Mouse (Mus musculus) embryonic facial prominence, embryonic 11.5 days (tissue): ENCODE results near the gene Smurf2. TPM values are rescaled to one million over a fixed set of nuclear protein-coding genes. Genes with fewer than 3 reads are reported as not detected.

Source experiments
- ATAC-seq: fragments of 200-750 bp; cut with Nextera tagmentation; replicated peaks from 2 replicates; pipeline ENCODE4 v1.8.0; 2017; ENCODE audit warnings: low read depth; ENCODE audit not compliant: insufficient number of reproducible peaks, low FRiP score, low TSS enrichment
- DNase-seq: peaks from one replicate; pipeline ENCODE4 v3.0.0-alpha.2; 2015; ENCODE audit warnings: low spot score
- H3K27ac ChIP-seq: fragments of 300-500 bp; sonication (generic); replicated peaks from 2 replicates; pipeline ENCODE4 v1.5.1; 2014; ENCODE audit warnings: mild to moderate bottlenecking, low read depth, low read length, control low read depth
- H3K27me3 ChIP-seq: fragments of 300-500 bp; sonication (generic); 2 replicates; pipeline ENCODE4 v1.6.1; 2014; ENCODE audit warnings: mild to moderate bottlenecking, low read length, moderate library complexity, mixed read lengths; ENCODE audit not compliant: control insufficient read depth, insufficient read depth
- H3K36me3 ChIP-seq: fragments of 300-500 bp; sonication (generic); replicated peaks from 2 replicates; pipeline ENCODE4 v1.6.1; 2014; ENCODE audit warnings: low read depth, mild to moderate bottlenecking, low read length, moderate library complexity, mixed read lengths; ENCODE audit not compliant: control insufficient read depth, insufficient read depth
- H3K4me1 ChIP-seq: fragments of 300-500 bp; sonication (generic); 2 replicates; pipeline ENCODE4 v1.6.1; 2014; ENCODE audit warnings: low read length, mixed read lengths; ENCODE audit not compliant: control insufficient read depth, insufficient read depth
- H3K4me2 ChIP-seq: fragments of 300-500 bp; sonication (generic); 2 replicates; pipeline ENCODE4 v1.6.1; 2014; ENCODE audit warnings: low read depth, mild to moderate bottlenecking, control low read depth, low read length, moderate library complexity
- H3K4me3 ChIP-seq: fragments of 300-500 bp; sonication (generic); 2 replicates; pipeline ENCODE4 v1.5.1; 2014; ENCODE audit warnings: low read depth, low read length, control low read depth
- H3K9ac ChIP-seq: fragments of 300-500 bp; sonication (generic); replicated peaks from 2 replicates; pipeline ENCODE4 v1.6.1; 2014; ENCODE audit warnings: mild to moderate bottlenecking, control low read depth, low read length
- H3K9me3 ChIP-seq: fragments of 300-500 bp; sonication (generic); replicated peaks from 2 replicates; pipeline ENCODE4 v1.6.1; 2016; ENCODE audit warnings: mild to moderate bottlenecking, low read length, inconsistent platforms, mixed read lengths; ENCODE audit not compliant: control insufficient read depth
- WGBS: fragments of 180-500 bp; shearing (Covaris S2); extraction: QIAGEN DNeasy Blood & Tissue Kit; methylation state at CpG from one replicate; pipeline ENCODE4 v1.1.7; 2014; 5-methylcytosine and 5-hydroxymethylcytosine counted together
- polyA plus RNA-seq: library from polyadenylated mRNA; unstranded; fragments of >200 nt; fragmentation: Nextera tagmentation; extraction: Ambion mirVana; gene quantifications from 2 replicates; pipeline ENCODE4 v1.2.1, GENCODE M21; 2014

The Smurf2 gene
- polyA plus RNA-seq, 1 experiment from 2014 or later = 19.8 TPM

- H3K4me1 ChIP-seq = no peaks in the 10 kb centered on the region
- H3K27me3 ChIP-seq = no peaks in the 10 kb centered on the region
- H3K36me3 ChIP-seq = peaks cover 2% of the 10 kb centered on the region; the same call in 1 of the 2 replicates
- ATAC-seq (no peak), DNase-seq (no peak)
- H3K27ac ChIP-seq = no peak overlapping the region
- WGBS = 93% methylated on average over 5 of the region's 5 CpGs
- no peak overlapping the region for H3K4me3 ChIP-seq
- H3K4me2 ChIP-seq = no peak overlapping the region
- no peaks in the 10 kb centered on the region for H3K9me3 ChIP-seq
- H3K9ac ChIP-seq = no peak overlapping the region
Measured at GRCm38 (mm10) chr11:106822911-106823310, 97.6 kb downstream of the Smurf2 start.

GRCm38 (mm10) chr11:106822491-106822890 lies 98.0 kb downstream of the Smurf2 start:
- Histone ChIP-seq H3K9ac (no peak overlapping the region), H3K36me3 (peaks cover 2% of the 10 kb centered on the region; the same call in 1 of the 2 replicates), H3K27me3 (no peaks in the 10 kb centered on the region), H3K4me3 (no peak overlapping the region), H3K4me2 (no peak overlapping the region), H3K9me3 (no peaks in the 10 kb centered on the region), H3K4me1 (no peaks in the 10 kb centered on the region), H3K27ac (no peak overlapping the region)
- 92% methylated on average over 8 of the region's 8 CpGs for WGBS
- no peak for DNase-seq
- ATAC-seq = no peak

- Histone ChIP-seq H3K4me1 (no peaks in the 10 kb centered on the region), H3K9ac (no peak overlapping the region), H3K9me3 (no peaks in the 10 kb centered on the region), H3K4me3 (no peak overlapping the region), H3K36me3 (peaks cover 6% of the 10 kb centered on the region), H3K4me2 (no peak overlapping the region), H3K27ac (no peak overlapping the region), H3K27me3 (no peaks in the 10 kb centered on the region)
- 87% methylated on average over 6 of the region's 6 CpGs for WGBS
- DNase-seq = no peak
- ATAC-seq = no peak
Measured at GRCm38 (mm10) chr11:106821397-106821796, 99.1 kb downstream of the Smurf2 start.

GRCm38 (mm10) chr11:106820972-106821371 lies 99.5 kb downstream of the Smurf2 start:
- H3K9ac ChIP-seq = no peak overlapping the region
- no peak overlapping the region for H3K4me2 ChIP-seq
- H3K9me3 ChIP-seq = no peaks in the 10 kb centered on the region
- H3K27me3 ChIP-seq = no peaks in the 10 kb centered on the region
- H3K4me3 ChIP-seq = no peak overlapping the region
- peaks cover 6% of the 10 kb centered on the region for H3K36me3 ChIP-seq
- H3K4me1 ChIP-seq = no peaks in the 10 kb centered on the region
- ATAC-seq (no peak), DNase-seq (no peak)
- no peak overlapping the region for H3K27ac ChIP-seq
- WGBS = 70% methylated on average over 4 of the region's 4 CpGs

- DNase-seq (no peak), ATAC-seq (no peak)
- Histone ChIP-seq H3K36me3 (peaks cover 8% of the 10 kb centered on the region), H3K9me3 (no peaks in the 10 kb centered on the region), H3K27me3 (no peaks in the 10 kb centered on the region), H3K27ac (no peak overlapping the region), H3K4me2 (no peak overlapping the region), H3K9ac (no peak overlapping the region), H3K4me3 (no peak overlapping the region), H3K4me1 (no peaks in the 10 kb centered on the region)
- 81% methylated on average over 6 of the region's 6 CpGs for WGBS
Measured at GRCm38 (mm10) chr11:106820252-106820651, 100.3 kb downstream of the Smurf2 start.

- H3K27ac ChIP-seq = no peak overlapping the region
- ATAC-seq = no peak
- H3K36me3 ChIP-seq = peaks cover 8% of the 10 kb centered on the region
- no peaks in the 10 kb centered on the region for H3K27me3 ChIP-seq
- H3K4me1 ChIP-seq = 0 out of 2 replicates have a peak, but pooled peaks cover 2% of the 10 kb centered on the region
- no peak overlapping the region for H3K4me3 ChIP-seq
- H3K4me2 ChIP-seq = no peak overlapping the region
- H3K9ac ChIP-seq = no peak overlapping the region
- WGBS = 92% methylated on average over 9 of the region's 9 CpGs
- H3K9me3 ChIP-seq = no peaks in the 10 kb centered on the region
- no peak for DNase-seq
Measured at GRCm38 (mm10) chr11:106819595-106819994, 100.9 kb downstream of the Smurf2 start.

GRCm38 (mm10) chr11:106818341-106818740 lies 102.2 kb downstream of the Smurf2 start:
- ATAC-seq = no peak
- Histone ChIP-seq H3K4me1 (0 out of 2 replicates have a peak, but pooled peaks cover 2% of the 10 kb centered on the region), H3K9me3 (no peaks in the 10 kb centered on the region), H3K27me3 (no peaks in the 10 kb centered on the region), H3K36me3 (peaks cover 8% of the 10 kb centered on the region), H3K27ac (no peak overlapping the region), H3K4me3 (no peak overlapping the region), H3K4me2 (no peak overlapping the region), H3K9ac (no peak overlapping the region)
- WGBS = 92% methylated on average over 9 of the region's 9 CpGs
- DNase-seq = no peak

GRCm38 (mm10) chr11:106817808-106818207 lies 102.7 kb downstream of the Smurf2 start:
- ATAC-seq = no peak

More at GRCm38 (mm10) chr11:106817808-106818207, 102.7 kb downstream of the Smurf2 start:
- WGBS = 95% methylated on average over 6 of the region's 6 CpGs
- no peak overlapping the region for H3K9ac ChIP-seq
- DNase-seq = no peak
- H3K36me3 ChIP-seq = peaks cover 8% of the 10 kb centered on the region
- H3K4me2 ChIP-seq = no peak overlapping the region
- H3K27me3 ChIP-seq = no peaks in the 10 kb centered on the region
- no peak overlapping the region for H3K27ac ChIP-seq
- no peaks in the 10 kb centered on the region for H3K9me3 ChIP-seq
- 0 out of 2 replicates have a peak, but pooled peaks cover 2% of the 10 kb centered on the region for H3K4me1 ChIP-seq
- H3K4me3 ChIP-seq = no peak overlapping the region
